Mouse (Mus musculus): ENCODE results near the gene C2cd4b. TPM values are rescaled to one million over a fixed set of nuclear protein-coding genes. Genes with fewer than 3 reads are reported as not detected.

Gene C2cd4b
- polyA plus RNA-seq (2015; fragmentation: Nextera tagmentation; extraction: Ambion mirVana): 0.13 and 0.45 TPM in 2 replicates

GRCm38 (mm10) chr9:67759163-67759955 lies at the start of gene C2cd4b:
TSS of gene C2cd4b (plus strand) at chr9:67759437.

Other genes starting within 250 kb of the C2cd4b start
- 1.8 and 3.2 TPM in 2 replicates for gene Tln2, start 199.7 kb upstream of the C2cd4b start, polyA plus RNA-seq (2015; fragmentation: Nextera tagmentation; extraction: Ambion mirVana)
- gene C2cd4a, start 72.9 kb downstream of the C2cd4b start, polyA plus RNA-seq (2015; fragmentation: Nextera tagmentation; extraction: Ambion mirVana): 0.93 TPM in 1 of 2 replicates, not detected in the other
- gene Vps13c, start 81.0 kb downstream of the C2cd4b start, polyA plus RNA-seq (2015; fragmentation: Nextera tagmentation; extraction: Ambion mirVana): 5.1 and 6.6 TPM in 2 replicates